Mouse (Mus musculus): Measurements from ENCODE around the gene Tenm4. TPM values are rescaled to one million over a fixed set of nuclear protein-coding genes. Genes with fewer than 3 reads are reported as not detected.

Tenm4 gene
- polyA plus RNA-seq, 1 experiment = 0.79 TPM

GRCm38 (mm10) chr7:96222569-96222968, 51.5 kb downstream of the Tenm4 start:
- WGBS = 82% methylated on average over 1 of the region's 1 CpGs
- no peak overlapping the region for H3K27ac ChIP-seq (ENCODE audit: insufficient read depth, low read depth, low read length)
- H3K27me3 ChIP-seq (ENCODE audit: control insufficient read depth, insufficient read depth, low read length) = no peaks in the 10 kb centered on the region
- H3K36me3 ChIP-seq (ENCODE audit: control insufficient read depth, insufficient read depth, low read length) = no peaks in the 10 kb centered on the region
- H3K4me1 ChIP-seq (ENCODE audit: control insufficient read depth, insufficient read depth, insufficient read length, low read length) = no peaks in the 10 kb centered on the region
- no peak overlapping the region for H3K4me3 ChIP-seq (ENCODE audit: low read depth, low read length)
- TF ChIP-seq POLR2A (IDR thresholded peaks at IDR 0.05; ENCODE audit: low read depth, low read length) (no peak), CTCF (IDR thresholded peaks at IDR 0.05; ENCODE audit: extremely low read depth, insufficient read length, insufficient replicate concordance, low read depth, low read length) (no peak)

GRCm38 (mm10) chr7:96228562-96229268, 57.7 kb downstream of the Tenm4 start:
- H3K36me3 ChIP-seq (ENCODE audit: control insufficient read depth, insufficient read depth, low read length) = no peaks in the 10 kb centered on the region
- WGBS = 70% methylated on average over 6 of the region's 6 CpGs
- TF ChIP-seq CTCF (IDR thresholded peaks at IDR 0.05; ENCODE audit: extremely low read depth, insufficient read length, insufficient replicate concordance, low read depth, low read length) (no peak), POLR2A (IDR thresholded peaks at IDR 0.05; ENCODE audit: low read depth, low read length) (no peak)
- H3K27me3 ChIP-seq (ENCODE audit: control insufficient read depth, insufficient read depth, low read length) = no peaks in the 10 kb centered on the region
- no peak overlapping the region for H3K4me3 ChIP-seq (ENCODE audit: low read depth, low read length)
- no peak overlapping the region for H3K27ac ChIP-seq (ENCODE audit: insufficient read depth, low read depth, low read length)
- no peaks in the 10 kb centered on the region for H3K4me1 ChIP-seq (ENCODE audit: control insufficient read depth, insufficient read depth, insufficient read length, low read length)

- 74% methylated on average over 8 of the region's 8 CpGs for WGBS
- no peak for TF ChIP-seq CTCF (IDR thresholded peaks at IDR 0.05; ENCODE audit: extremely low read depth, insufficient read length, insufficient replicate concordance, low read depth, low read length)
- TF ChIP-seq POLR2A (IDR thresholded peaks at IDR 0.05; ENCODE audit: low read depth, low read length) = no peak
- no peak overlapping the region for H3K27ac ChIP-seq (ENCODE audit: insufficient read depth, low read depth, low read length)
- no peaks in the 10 kb centered on the region for H3K4me1 ChIP-seq (ENCODE audit: control insufficient read depth, insufficient read depth, insufficient read length, low read length)
- no peaks in the 10 kb centered on the region for H3K27me3 ChIP-seq (ENCODE audit: control insufficient read depth, insufficient read depth, low read length)
- no peak overlapping the region for H3K4me3 ChIP-seq (ENCODE audit: low read depth, low read length)
- no peaks in the 10 kb centered on the region for H3K36me3 ChIP-seq (ENCODE audit: control insufficient read depth, insufficient read depth, low read length)
Observed at GRCm38 (mm10) chr7:96230006-96230719, 59.1 kb downstream of the Tenm4 start.

- WGBS = 35% methylated on average over 9 of the region's 9 CpGs
- Histone ChIP-seq H3K4me1 (ENCODE audit: control insufficient read depth, insufficient read depth, insufficient read length, low read length) (no peaks in the 10 kb centered on the region), H3K27me3 (ENCODE audit: control insufficient read depth, insufficient read depth, low read length) (no peaks in the 10 kb centered on the region), H3K4me3 (ENCODE audit: low read depth, low read length) (no peak overlapping the region), H3K36me3 (ENCODE audit: control insufficient read depth, insufficient read depth, low read length) (no peaks in the 10 kb centered on the region), H3K27ac (ENCODE audit: insufficient read depth, low read depth, low read length) (no peak overlapping the region)
- TF ChIP-seq POLR2A (IDR thresholded peaks at IDR 0.05; ENCODE audit: low read depth, low read length) = no peak
- no peak for TF ChIP-seq CTCF (IDR thresholded peaks at IDR 0.05; ENCODE audit: extremely low read depth, insufficient read length, insufficient replicate concordance, low read depth, low read length)
Observed at GRCm38 (mm10) chr7:96230720-96231241, 59.7 kb downstream of the Tenm4 start.

- no peak for TF ChIP-seq CTCF (IDR thresholded peaks at IDR 0.05; ENCODE audit: extremely low read depth, insufficient read length, insufficient replicate concordance, low read depth, low read length)
- no peak for TF ChIP-seq POLR2A (IDR thresholded peaks at IDR 0.05; ENCODE audit: low read depth, low read length)
- no peaks in the 10 kb centered on the region for H3K4me1 ChIP-seq (ENCODE audit: control insufficient read depth, insufficient read depth, insufficient read length, low read length)
- 40% methylated on average over 6 of the region's 6 CpGs for WGBS
Observed at GRCm38 (mm10) chr7:96235847-96236246, 64.8 kb downstream of the Tenm4 start.

GRCm38 (mm10) chr7:96240661-96241060, 69.6 kb downstream of the Tenm4 start:
- TF ChIP-seq CTCF (IDR thresholded peaks at IDR 0.05; ENCODE audit: extremely low read depth, insufficient read length, insufficient replicate concordance, low read depth, low read length) (no peak), POLR2A (IDR thresholded peaks at IDR 0.05; ENCODE audit: low read depth, low read length) (no peak)
- H3K27ac ChIP-seq (ENCODE audit: insufficient read depth, low read depth, low read length) = no peak overlapping the region
- no peaks in the 10 kb centered on the region for H3K4me1 ChIP-seq (ENCODE audit: control insufficient read depth, insufficient read depth, insufficient read length, low read length)
- H3K4me3 ChIP-seq (ENCODE audit: low read depth, low read length) = no peak overlapping the region
- 44% methylated on average over 2 of the region's 2 CpGs for WGBS
- no peaks in the 10 kb centered on the region for H3K27me3 ChIP-seq (ENCODE audit: control insufficient read depth, insufficient read depth, low read length)
- H3K36me3 ChIP-seq (ENCODE audit: control insufficient read depth, insufficient read depth, low read length) = no peaks in the 10 kb centered on the region

More at GRCm38 (mm10) chr7:96235847-96236246, 64.8 kb downstream of the Tenm4 start:
- no peaks in the 10 kb centered on the region for H3K27me3 ChIP-seq (ENCODE audit: control insufficient read depth, insufficient read depth, low read length)
- no peak overlapping the region for H3K4me3 ChIP-seq (ENCODE audit: low read depth, low read length)
- H3K36me3 ChIP-seq (ENCODE audit: control insufficient read depth, insufficient read depth, low read length) = no peaks in the 10 kb centered on the region
- no peak overlapping the region for H3K27ac ChIP-seq (ENCODE audit: insufficient read depth, low read depth, low read length)
